Mouse (Mus musculus) gastrocnemius, postnatal 4 days (tissue): Measurements from ENCODE around the gene St6galnac1. TPM values are rescaled to one million over a fixed set of nuclear protein-coding genes. Genes with fewer than 3 reads are reported as not detected.
"Not testable (repeated sequence)": the region's sequence is repeated elsewhere in the genome, so short reads cannot be mapped to it uniquely, and the experiment has no call there.

Source experiments
- DNase-seq, 2 experiments: peaks; one replicate each; pipeline ENCODE4 v3.0.0; 2021 to 2022; ENCODE audit warnings: low spot score in 2 of 2, mixed read lengths in 2 of 2
- long read RNA-seq, 2 experiments: library from polyadenylated mRNA; stranded (forward); transcript quantifications; one replicate each; pipeline ENCODE4 v2.0.0; 2021
- total RNA-seq, 2 experiments: library from RNA; stranded (reverse); gene quantifications; 2 replicates each; pipeline ENCODE4 v1.2.3; 2021

The St6galnac1 gene
- total RNA-seq, result not detected
- long read RNA-seq, experiment 1, result 0 reads
- long read RNA-seq, experiment 2, result 0 reads

DNA sequence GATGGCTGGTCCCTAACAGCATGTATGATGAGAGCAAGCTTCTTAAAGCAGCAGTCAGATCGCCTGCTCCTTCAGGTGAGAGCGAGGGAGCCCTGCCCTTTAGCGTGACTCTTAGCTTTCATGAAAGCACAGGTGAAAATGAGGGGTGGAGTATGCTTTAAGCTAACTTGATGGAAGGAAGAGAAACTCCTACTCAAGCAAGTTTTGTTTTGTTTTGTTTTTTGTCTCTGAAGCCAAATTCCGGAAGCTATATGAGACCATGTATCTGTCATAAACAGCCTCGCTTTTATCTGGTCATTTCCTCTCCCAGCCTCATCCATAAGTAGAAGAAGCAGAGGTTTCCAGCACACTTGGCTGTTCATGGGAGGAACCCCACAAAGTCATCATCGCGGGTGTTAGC is at the start of gene St6galnac1:
Gene St6galnac1, minus strand, starts transcription at position 101 of the 400 bp plus-strand sequence.
- no peak for DNase-seq

DNA sequence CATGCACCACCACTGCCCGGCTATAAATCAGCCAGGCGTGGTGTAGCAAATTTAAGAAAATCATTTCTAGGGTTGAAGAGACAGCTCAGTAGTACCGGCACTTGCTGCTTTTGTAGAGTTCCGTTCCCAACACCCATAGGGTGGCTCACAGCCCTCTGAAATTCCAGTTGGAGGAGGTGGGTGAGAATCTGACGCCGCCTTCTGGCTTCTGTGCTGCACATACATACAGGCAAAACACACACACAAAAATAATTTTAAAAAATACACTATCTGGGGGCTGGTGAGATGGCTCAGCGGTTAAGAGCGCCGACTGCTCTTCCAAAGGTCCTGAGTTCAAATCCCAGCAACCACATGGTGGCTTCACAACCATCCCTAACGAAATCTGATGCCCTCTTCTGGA is 48.6 kb upstream of the St6galnac1 start:
- not testable (repeated sequence) for DNase-seq

DNA sequence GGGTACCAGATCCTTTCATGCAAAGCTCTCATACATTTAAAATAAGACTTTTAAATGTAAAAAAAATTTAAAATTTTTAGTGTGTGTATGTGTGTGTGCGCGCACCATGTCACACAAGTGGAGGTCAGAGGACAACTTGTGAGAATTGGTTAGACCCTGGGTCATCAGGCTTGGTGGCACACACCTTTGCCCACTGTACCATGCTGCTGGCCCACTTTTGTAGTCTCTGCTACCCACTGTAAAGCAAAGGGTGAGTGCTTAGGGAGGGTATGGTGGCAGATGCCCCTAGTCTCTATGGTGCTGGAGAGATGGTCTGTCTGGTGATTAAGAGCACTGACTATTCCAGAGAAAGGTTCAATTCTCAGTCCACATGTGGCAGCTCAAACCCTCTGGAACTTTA is 47.9 kb upstream of the St6galnac1 start:
- no peak for DNase-seq

DNA sequence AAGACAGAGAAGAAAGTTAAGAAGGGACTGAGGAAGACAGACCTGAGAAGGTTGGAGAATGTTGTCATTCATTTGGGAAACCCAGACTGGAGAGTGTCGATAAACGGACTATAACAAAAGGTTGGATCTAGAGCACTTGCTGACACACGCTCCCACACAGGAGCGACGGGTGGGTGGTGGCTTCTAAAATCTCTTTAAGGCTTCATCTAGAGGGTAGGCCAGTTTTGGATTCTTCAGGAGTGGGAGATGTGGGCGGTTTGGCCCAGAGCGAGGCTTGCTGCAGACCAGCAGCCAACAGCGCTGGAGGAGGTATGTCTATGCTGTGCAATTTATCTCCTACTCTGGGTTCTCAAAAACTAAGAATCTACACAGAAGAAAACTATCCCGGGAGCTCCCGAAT is 47.3 kb upstream of the St6galnac1 start:
- no peak for DNase-seq

DNA sequence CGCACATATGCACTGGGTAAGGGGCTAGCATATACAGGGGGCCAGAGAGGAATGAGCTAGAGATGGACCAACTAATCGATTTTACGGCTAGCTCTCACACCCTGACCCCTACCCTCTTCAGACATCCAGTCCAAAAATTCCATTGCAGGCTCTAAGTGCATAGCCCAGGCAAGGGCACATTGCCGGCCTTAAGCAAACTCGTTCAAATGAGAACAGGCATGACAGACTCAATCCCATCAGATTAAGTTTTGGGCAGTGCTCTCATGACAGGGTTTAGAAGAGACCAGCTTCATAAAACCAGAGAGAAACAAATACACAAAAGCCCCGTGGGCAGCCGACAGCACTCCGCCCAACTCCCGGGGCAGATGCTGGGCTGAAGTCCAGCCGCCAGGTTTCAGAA is 46.9 kb upstream of the St6galnac1 start:
- DNase-seq, result no peak

DNA sequence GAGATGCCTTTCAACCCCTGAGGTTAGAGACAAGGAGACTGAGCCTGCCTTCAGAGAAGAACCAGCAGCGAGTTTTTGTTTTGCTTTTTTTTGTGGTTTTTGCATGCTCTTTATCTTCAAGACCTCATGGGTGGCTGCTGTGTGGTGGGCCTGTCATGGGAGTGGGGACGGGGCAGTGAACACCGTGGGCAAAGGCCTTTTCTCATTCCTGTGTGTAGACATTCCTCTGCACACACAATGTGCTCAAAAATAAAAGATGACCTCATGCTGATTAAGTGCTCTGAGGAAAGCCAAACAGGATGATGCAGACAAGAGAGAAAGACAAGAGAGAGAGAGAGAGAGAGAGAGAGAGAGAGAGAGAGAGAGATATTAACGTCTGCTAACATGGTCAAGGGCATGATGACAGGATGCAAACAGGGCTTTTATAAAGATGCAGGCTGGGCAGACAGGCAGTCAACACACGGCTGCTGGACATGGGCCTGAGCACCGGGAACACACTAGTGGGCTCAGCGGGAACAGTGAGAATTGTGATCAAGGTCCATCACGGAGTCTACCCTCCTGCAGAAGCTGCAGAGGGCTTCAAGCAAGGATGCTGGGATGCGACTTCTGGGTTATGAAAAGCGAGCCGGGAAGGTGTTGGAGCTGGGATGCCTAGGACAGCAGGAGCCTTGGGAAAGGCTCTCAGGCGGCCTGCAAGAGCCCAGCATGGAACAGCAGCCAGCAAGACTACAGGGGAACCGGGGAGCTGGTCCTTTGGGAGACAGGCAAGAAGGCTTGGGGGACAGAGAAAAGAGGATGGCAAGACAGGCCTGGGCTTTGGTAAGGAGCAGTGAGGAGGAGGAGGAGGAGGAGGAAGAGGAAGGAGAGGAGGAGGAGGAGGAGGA is 46.0 kb upstream of the St6galnac1 start:
- no peak for DNase-seq

DNA sequence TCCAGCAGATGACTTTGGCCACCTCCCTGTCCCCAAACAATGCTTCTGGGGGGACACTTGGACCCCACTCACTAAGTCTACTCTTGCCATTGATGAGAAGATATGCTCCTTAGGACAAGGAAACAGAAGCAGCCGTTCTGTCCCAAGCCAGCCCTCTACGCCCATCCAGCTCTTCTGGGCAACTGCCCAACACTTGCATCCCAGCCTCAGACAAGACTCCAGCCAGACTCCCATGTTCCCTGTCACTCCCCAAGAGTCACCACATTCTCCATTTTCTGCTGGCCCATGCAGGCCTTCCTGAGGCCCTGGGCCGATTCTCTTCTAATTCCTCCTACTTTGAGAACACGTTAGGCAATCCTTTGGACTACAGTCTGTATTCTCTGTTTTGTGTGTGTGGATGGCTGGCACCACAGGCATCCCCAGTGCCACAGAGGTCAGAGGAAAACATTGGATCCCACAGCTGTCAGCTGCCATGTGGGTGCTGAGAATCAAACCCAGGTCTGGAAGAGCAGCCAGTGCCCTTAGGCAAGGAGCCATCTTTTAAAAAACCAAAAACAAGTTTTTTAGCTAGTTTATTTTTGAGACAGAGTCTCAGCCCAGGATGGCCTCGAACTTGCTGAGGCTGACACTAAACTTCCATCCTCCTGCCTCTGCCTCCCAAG is 44.8 kb upstream of the St6galnac1 start:
- DNase-seq, result no peak

DNA sequence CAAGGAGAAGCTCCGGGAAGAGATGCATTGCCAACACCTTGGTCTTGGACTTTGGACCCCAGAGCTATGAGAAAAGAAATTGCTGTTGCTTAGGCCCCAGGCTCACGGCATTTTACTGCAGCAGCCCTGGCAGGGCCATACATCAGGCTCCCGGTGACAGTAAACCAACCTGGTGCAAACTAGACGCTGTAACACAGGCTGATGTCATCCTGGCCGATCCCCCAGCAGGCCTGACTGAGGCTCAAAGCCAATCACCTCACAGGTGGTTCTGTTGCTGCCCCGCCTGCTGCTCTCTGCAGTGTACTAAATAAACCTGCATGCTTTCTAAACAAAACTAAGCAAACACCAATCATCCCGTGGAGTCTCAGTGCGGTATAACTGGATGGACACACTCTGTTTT is 43.4 kb upstream of the St6galnac1 start:
- no peak for DNase-seq

DNA sequence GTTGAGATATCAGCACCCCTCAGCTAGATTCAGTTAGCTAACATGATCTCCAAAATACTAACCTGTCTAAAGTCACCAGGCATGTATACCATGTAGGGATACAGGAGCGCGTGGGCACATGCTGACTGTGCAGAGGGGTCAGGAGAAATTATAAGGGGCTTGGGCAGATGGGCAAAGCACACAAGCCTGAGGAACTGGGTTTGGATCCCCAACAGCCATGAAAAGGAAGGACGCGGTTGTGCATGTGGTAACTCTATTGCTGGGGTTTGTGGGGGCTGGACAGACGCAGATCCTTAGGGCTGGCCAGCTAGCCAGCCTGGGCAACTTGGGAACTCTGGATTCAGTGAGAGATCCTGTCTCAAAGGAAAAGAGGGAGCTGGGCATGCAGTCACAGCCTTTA is 42.3 kb upstream of the St6galnac1 start:
- no peak for DNase-seq

DNA sequence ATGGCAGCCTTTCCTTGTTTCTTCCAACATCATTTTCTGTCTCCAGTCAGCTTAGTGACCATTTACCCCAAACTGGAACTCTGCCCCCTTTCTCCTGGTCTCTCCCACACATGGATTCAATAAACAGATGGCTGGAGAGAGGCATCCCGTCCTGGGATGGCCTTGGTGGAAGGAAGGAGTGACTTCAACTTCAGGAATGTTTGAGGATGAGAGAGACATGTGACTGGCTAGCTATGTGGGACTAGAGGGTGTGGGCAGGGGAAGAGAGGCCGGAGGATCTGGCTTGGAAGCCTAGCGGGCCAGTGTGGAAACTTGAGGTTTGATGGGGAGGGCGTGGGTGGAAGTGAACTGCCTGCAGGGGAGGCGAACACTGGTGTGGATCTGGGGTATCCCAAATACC is 41.5 kb upstream of the St6galnac1 start:
- DNase-seq, result peak in 1 of 2 experiments; percentile 63

DNA sequence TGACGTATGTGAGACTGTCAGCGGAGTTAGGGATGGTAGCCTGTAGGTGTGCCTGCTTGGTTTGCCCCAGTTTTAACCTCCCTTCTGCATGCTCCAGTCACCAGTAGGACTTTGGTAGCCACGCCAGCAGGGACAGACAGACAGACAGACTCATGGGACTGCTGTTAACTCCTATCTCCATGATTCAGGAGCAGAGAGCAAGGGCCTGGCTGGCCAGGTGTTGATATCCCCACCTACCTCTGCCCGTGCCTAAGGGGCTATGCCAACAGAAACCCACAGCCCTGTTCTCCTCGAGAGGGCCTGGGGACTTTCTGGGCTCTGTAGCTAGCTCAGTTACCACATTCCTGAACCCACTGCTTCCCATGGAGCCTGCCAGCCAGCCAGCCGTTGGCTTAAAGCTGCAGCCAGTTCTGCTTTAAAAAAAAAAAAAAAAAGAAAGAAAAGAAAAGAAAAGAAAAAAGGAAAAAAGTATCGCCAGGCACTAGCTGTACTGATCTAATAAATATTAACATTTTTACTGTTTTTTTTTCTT is 39.6 kb upstream of the St6galnac1 start:
- DNase-seq, result no peak

DNA sequence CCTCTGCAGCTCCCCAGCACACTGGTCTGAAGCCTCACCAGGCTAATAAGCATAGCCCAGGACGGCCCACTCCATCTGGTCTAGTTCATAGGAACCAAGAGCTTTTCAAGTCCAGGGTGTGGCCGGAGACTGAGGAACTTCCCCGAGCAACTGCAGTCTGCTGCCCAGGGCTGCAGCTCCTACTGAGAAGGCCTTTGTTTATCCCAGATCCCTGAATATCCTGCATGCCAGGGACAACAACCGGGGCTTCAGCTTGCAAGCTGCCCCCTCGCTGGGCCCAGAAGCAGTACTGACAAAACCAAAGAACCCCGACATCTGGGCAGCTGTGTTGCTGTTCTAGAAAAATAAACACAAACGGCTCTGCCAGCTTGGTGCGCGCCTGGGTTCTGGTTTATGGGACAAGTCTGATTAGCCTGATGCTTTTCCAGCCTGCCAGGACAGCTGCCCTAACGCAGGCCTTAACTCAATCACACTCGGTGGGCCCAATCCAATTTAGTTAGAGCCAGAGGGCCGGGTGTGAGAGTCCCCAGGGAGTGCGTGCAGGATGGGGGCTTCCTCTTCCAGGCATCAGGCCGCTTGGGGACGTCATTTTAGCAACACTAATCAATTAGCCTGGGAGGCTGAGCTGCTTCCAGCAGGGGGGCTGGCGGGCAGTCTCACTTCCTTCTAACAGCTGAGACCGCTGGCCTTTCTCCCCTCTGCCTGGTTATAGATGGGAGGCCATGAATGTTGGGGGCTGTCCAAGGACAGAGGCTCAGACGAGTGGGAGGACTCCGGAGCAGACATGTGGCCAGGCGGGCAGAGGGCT is 39.0 kb upstream of the St6galnac1 start:
- DNase-seq, result peak; percentile 58 to 85

DNA sequence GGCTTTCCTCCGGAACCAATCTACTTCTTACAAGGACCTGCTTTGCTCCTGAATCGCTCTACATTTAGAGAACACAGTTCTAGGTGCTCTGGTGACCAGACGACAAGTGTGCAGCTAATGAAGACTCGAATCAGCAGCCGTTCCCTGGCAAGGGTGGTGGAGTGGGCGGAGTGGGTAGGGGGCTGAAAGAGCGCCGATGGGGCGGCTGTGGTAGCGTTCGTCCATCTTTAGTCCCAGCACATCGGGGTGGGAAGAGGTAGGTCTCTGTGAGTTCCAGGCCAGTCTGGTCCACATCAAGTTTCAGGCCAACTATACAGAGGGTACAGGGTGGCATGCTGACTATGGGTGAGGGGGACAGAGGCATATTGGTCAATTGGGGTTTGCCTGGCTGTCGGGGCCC is 38.3 kb upstream of the St6galnac1 start:
- no peak for DNase-seq

DNA sequence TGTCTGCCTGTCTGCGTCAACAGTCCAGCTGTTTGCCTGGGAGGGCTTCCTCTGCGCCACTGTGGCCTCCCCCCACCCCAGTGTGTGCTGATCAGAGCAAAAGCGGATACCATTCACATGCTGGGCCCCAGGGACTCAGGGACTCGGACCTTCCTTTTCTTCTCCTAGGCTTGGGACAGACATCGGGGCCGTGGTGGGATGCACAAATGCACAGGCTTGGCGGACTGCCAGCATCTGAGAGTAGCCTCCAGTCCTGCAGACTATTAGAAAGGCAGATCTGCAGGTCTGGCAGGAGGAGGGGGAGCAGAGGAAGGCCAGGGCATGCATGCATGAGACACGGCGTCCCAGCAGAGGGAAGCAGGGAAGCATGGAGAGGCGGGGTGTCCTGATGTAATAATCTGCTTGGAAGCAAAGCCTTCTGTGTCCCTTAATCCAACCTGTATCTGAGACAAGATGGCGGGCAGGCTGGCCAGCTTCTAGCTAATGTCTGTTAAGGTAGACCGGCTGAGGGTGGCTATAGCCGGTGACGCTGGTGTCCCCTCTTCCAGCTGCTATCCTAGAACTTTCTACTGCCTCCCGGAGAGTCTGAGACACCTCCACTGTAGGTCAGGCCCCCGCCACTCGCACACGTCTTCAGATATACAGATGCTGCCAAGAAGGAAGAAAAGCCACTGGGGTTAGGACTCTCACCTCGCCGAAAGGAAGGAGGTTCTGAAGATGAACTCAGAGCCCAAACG is 37.7 kb upstream of the St6galnac1 start:
- no peak for DNase-seq

DNA sequence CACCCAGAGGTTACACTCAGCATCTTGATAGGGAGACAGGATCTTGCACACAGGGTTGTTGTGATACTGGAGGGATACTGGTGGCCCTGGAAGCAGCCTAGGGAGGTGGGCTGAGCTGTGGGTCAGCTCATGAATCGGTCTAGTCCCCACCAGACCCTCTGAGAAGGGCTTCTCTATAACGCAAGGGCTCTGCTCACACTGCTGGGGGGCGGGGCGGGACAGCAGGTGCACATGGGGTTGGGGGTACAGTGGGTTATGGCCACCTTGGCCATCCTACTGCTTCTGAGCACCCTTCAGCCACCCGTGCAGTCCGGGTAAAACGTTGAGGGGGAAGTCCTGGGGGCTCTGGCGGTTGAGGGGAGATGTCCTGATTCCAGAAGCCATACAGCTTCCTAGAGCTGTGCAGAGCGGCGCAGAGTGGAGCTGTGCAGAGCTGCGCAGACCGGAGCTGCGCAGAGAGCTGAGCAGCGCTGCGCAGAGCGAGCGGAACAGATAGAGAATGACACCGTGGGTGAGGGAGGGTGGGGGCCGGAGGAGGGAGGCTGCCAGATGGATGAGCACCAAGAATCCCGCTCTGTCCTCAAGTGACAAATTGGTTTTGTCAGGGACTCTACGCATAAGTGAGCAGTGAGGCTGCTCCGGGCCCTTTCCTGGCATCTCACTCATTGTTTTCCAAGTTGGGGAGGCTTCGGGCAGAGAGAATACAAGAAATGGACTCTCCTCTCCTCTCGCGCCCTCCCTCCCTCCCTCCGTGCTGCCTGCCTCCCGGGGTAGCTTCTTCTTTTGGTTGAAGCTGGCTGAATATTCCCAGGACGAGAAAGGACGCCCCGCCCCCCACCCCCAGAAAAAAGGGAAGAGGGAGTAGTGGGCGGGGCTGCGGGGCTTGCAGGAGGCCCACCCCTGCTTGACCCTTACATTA is 35.9 kb upstream of the St6galnac1 start:
- peak in 1 of 2 experiments; percentile 63 for DNase-seq

DNA sequence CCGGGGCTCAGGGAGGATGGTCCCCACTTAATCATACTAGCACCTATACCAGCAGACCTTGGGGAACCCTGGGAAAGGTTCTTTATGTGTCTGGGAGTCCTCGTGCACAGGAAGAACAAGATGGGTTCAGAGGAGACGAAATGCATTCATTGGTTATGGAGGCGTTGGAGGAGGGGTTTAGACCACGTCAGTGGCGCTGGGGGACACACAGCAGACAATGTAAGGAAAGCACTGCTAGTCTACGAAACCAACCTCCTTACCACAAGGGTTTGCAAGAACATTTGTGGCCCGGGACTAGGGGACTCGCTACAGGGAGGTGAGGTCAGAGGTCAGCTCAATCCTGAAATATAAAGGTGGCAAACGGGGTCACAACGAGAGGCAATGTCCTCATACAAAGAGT is 35.2 kb upstream of the St6galnac1 start:
- DNase-seq, result no peak

DNA sequence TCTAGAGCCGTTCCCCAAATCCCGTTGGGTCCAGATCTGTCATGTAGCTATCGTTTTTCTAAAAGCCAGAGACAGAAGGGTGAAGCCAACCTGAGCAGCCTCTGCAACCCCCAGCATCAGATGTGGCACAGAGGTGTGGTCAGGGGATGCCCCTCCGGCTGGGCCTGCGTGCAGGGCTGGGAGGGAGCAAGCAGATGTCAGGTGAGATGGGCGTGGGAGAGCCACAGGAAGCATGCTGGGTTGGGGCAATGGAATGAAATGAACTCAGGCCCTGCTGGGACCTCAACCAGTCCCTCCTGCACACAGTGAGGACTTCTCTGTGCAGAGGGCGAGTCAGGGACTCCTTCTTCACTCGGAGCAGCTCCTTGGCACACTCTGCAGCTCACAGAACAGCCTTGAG is 34.2 kb upstream of the St6galnac1 start:
- no peak for DNase-seq

DNA sequence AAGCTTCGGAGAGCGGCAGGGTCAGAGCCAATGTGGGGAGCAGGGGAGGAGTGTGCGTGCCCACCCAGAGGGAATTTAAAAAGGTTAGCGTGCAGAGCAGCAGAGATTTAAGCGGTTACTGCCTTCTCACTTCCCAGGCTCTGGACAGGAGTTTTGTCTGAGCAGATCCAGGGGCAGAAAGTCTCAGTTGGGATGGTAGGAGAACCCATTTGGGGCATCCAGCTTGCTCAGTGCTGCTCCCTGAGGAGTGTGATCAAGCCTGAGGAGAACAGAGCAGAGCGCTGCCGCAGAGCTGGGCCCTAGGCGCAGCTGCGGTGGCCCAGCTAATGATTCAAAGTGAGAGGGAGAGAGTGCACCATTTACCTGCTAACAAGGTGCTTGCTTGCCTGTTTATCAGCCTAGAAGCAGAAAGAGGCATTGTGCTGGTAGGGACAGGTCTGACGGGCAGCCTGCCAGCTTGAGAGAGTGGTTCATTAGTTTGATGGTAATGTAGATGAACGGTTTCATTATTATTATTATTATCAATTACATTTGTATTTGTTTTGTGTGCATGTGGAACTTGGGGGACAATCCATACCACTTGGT is 33.6 kb upstream of the St6galnac1 start:
- DNase-seq, result no peak

DNA sequence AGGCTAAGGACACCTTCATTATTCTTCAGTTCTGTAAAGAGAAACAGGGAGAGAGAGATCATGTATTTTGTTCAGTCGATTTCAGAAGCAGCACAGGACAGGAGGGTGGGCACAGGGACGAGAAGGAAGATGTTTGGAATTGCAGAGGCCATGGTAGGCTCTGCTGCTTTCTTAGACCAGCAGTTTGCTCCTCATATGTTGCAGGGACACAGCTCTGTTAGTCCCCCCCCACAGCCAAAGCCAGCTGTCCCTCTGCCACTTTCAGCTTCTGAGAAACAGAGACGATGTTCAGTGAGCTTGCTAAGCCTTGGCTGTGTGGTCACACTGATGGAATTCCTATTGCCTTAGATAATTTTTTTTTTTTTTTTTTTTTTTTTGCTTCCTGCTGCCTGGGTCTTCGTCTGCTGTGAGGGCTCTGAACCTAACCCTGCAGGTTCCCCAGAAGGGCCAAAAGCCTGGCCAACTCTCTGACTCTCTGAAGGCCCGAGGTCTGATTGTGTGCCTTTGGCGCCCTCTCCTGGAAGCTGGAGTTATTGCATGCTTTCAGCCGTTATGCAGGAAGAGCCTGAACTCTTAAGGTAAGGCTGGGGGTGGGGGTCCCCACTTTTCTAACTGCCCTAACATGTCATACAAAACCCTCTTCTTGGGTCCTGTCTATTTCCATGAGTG is 32.8 kb upstream of the St6galnac1 start:
- peak; percentile 76 to 83 for DNase-seq
